Mouse (Mus musculus) natural killer cell, adult 2 months (primary cell): ENCODE measurements around the gene Myod1.

Experiments used
- DNase-seq, 2 experiments: peaks; one replicate each; pipeline ENCODE4 v3.0.0; 2022; ENCODE audit warnings: low spot score in 2 of 2

Myod1 gene

DNA sequence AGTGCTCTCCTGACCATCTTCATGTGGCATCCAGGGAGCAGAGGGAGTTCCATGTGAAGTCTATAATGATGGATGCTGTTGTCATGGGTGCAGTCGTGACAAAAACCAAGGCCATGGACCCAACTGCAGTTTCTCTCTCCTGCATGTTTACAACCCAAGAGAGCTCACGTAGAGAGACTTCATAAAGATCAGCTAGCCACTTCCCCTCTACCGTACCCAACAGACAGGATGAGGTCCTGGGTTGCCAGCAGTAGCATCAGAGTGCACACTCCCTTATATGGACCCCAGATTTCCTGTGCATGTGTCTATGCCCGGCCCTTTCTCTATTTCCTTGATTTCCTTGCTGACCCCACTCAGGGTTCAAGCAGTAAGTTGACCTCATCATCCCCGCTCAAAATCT is 15.4 kb downstream of the Myod1 start:
- DNase-seq = peak; percentile 46 to 49

DNA sequence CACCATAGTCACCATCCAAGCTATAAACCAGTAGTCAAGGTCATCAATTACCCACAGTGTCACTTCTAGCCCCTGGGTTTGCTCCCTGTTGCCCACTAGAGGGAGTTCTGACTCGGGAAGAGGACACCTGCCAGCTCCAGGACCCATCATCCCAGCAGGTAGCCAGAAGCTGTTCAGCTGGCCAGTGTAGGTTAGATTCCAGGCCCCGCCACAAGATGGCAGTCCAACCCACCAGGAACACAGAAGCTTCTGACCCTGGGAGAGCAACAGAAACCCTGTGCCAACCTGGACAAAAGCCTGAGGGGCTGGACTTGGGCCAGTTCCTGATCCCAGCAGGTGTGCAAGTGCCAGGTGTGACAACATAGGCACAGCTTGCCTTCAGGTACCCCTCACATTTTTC is 16.8 kb downstream of the Myod1 start:
- peak; percentile 61 to 75 for DNase-seq

DNA sequence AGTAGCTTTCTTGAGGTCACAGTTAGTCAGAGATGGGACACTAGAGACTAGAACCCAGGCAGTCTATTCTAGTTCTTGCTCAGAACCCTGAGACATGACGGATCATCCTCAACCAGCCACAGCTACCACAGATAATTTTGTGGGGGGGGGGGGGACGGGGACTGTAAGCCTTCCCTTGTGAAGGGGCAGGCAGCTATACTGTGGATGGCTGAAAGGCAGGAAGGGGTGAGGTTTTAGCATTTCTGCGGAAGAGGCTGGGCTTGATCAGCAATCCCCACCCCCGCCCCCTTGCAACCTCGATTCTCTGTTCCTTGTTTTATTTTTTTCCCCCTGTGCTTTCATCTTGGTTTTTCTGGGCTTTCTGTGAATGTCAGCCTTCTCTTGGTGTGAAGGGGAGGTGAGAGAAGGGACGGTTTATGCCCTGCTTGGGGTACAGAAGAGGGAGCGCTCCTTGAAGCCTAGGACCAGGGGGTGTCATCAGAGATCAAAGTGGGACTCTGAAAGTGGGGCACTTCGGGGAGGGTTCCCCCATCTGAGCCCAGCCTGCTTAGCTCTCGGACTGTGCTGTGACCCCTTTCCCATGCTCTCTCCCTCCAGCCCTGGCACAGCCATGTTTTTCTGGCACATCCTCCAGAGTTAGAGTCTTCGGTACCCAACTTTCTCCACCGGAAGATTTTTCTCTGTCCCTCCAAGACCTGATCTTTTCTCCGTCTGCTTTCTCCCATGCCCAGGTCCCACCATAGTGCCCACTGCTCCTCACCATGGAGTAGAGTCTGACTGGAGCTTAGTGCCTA is 17.6 kb downstream of the Myod1 start:
- no peak for DNase-seq

DNA sequence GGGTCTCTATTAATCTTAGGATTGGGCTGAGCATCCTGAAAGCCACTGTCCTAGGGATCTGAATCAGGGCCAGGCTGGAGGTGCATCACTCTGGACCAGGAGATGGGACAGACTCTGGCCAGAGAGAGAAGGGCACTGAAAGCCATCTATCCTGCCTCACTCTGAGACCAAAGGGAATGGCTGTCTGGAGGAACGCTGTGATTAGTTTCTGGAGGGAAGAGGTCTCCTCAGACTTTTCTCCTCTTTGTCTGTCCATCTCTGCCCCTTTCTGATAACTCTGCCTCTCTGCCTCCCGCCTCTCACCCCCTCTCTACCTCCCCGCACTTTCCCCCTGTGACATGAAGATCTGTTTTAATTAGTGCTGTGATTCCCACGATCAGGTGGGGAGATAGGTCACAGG is 18.7 kb downstream of the Myod1 start:
- DNase-seq = no peak

GRCm38 (mm10) chr7:46395571-46395970 is 19.3 kb downstream of the Myod1 start:
- DNase-seq = no peak

DNA sequence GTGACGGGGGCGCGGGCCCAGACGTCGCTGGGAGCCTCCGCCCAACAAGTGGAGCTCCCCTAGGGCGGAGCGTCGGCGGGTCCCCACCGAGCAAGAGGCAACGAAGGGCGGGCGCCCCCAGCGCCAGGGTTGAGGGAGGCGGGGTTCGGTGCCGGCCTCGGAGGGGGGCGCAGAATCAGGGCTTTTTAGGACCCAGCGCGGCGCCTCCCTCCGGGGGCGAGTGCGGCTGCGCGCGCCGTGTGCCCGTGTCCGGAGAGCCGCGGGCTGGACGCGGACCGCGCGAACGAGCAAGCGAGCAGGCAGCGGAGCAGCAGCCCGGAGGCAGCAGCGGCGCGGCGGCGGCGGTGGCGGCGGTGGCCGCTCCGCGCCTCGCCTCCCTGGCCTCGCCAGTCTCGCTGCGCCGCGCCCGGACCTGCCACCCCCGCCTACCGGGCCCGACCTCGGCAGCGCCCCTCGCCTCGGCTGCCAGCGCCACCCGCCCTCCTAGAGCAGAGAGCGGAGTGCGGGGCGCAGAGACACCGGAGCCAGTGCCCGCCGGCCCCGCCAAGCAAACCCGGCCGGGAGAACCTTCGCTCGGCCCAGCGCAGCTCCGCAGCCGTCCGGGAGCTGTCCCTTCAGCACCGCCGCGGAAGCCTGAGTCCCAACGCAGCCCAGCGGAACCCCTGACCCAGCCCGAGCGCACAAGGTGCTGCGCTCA is 20.1 kb downstream of the Myod1 start, which contains the start of gene Kcnc1:
Gene Kcnc1, plus strand, starts transcription at position 267 of the 697 bp plus-strand sequence.
- peak; percentile 57 to 72 for DNase-seq

DNA sequence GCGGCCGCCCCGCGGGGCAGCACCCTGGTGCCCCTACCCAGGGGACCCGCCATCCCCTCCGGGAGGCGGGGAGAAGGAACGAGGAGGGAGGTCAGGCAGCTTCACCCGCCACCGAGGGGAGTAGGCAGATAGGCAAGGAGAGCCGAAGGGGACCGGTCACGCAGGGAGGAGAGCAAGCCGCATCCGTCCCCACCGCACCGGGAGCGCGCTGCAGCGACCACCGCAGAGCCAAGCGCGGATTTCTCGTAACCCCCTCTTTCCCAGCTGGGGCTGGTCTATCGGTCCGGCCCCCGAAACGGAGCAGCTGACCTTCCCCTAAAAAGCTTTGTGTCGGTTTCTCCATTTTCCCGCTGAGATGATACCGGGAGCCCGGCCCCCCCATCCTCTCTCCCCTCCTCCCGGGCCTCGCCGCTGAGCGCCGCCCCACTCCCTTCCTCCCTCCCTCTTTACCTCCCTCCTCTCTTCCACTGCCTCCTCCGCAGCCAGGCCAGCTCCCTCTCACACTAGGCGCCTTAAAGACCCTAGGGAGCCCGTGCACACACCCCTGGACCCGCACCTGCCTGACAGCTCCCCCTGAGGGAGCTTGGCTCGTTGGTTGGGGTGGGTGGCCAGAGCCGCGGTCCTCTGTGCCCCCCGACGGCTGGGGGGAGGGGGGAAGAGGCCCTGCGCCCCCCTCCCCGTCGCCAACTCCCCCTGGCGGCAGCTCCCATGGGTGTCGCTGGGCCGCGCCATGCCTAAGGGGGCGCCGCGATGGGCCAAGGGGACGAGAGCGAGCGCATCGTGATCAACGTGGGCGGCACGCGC is 20.9 kb downstream of the Myod1 start:
- no peak for DNase-seq

GRCm38 (mm10) chr7:46397732-46398333 is 21.6 kb downstream of the Myod1 start:
- DNase-seq = no peak

DNA sequence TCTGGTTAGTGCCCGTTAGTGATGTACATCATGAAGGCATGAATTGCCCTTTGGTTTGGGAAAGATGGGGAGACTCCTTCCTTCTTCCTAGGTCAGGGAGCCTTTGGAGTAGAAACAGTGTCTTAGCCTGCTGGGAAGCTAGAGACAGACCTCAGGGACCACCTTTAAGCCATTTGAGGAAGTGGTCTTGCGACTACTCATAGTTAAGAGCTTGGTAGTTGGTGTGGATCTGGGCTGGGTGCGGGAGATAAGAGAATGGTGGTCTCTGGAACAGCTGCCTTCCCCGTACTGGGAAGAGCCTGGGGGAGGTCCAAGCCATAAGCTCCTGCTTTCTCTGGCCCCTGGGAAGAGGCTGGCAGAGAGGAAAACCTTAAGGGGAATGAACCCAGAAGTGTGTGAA is 22.3 kb downstream of the Myod1 start:
- no peak for DNase-seq

GRCm38 (mm10) chr7:46399676-46400075 is 23.4 kb downstream of the Myod1 start:
- no peak for DNase-seq

GRCm38 (mm10) chr7:46400346-46400745 is 24.1 kb downstream of the Myod1 start:
- no peak for DNase-seq

GRCm38 (mm10) chr7:46401371-46402180 is 25.3 kb downstream of the Myod1 start:
- no peak for DNase-seq

- DNase-seq = no peak
Measured at GRCm38 (mm10) chr7:46403616-46404485, 27.6 kb downstream of the Myod1 start.

DNA sequence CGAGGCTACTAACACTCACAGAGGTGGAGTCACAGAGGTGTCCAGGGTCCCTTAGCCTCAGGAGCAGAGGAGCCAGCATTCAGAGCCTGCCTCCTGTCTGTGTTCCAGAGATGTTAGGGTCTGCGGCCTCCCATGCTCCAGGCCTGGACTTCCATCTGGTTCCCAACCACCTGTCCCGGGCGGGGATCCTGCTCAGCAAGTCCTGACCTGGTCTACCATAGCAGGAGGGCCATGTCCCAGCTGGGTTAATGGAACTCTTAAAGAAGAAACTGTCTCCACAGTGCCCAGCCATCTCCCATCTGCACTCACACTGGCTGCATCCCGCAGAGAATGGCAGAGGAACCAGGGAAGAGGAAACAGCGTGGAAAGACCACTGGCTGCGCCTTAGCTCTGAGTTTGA is 28.5 kb downstream of the Myod1 start:
- DNase-seq = no peak

GRCm38 (mm10) chr7:46408606-46409005 is 32.3 kb downstream of the Myod1 start:
- DNase-seq = no peak

GRCm38 (mm10) chr7:46409204-46409789 is 33.0 kb downstream of the Myod1 start:
- peak in 1 of 2 experiments; percentile 63 for DNase-seq

GRCm38 (mm10) chr7:46410727-46411126 is 34.5 kb downstream of the Myod1 start:
- DNase-seq = no peak

- DNase-seq = no peak
Measured at GRCm38 (mm10) chr7:46412823-46413222, 36.5 kb downstream of the Myod1 start.

- no peak for DNase-seq
Measured at GRCm38 (mm10) chr7:46413959-46414725, 37.9 kb downstream of the Myod1 start.
